Mouse (Mus musculus) CD4-positive, CD25-positive, alpha-beta regulatory T cell, adult 2 months (primary cell): ENCODE measurements at regions not wholly inside any gene's neighbourhood (a gene's known extent, or its start where the extent isn't known, plus 50 kb on each side); places are given as distances from the start of the nearest gene placed in this dataset.

Experiments used
- DNase-seq: peaks from one replicate; pipeline ENCODE4 v3.0.0-alpha.2; 2012; ENCODE audit warnings: low read depth, low spot score

GRCm38 (mm10) chr1:73728377-73728776 is 395.9 kb downstream of the Tns1 start:
- no peak for DNase-seq

- DNase-seq, result no peak
Observed at GRCm38 (mm10) chr1:73727781-73728180, 396.5 kb downstream of the Tns1 start.

GRCm38 (mm10) chr1:73726658-73727057 is 397.6 kb downstream of the Tns1 start:
- DNase-seq, result no peak

- DNase-seq, result no peak
Observed at GRCm38 (mm10) chr1:73725486-73725885, 398.8 kb downstream of the Tns1 start.

GRCm38 (mm10) chr1:73724551-73724950 is 399.7 kb downstream of the Tns1 start:
- no peak for DNase-seq

GRCm38 (mm10) chr1:73721486-73722225 is 402.6 kb downstream of the Tns1 start:
- no peak for DNase-seq

- DNase-seq, result no peak
Observed at GRCm38 (mm10) chr1:73718421-73718820, 405.8 kb downstream of the Tns1 start.

- no peak for DNase-seq
Observed at GRCm38 (mm10) chr1:73717401-73717800, 406.8 kb downstream of the Tns1 start.

- no peak for DNase-seq
Observed at GRCm38 (mm10) chr1:73716901-73717300, 407.3 kb downstream of the Tns1 start.

- DNase-seq, result no peak
Observed at GRCm38 (mm10) chr1:73715571-73715970, 408.7 kb downstream of the Tns1 start.

- no peak for DNase-seq
Observed at GRCm38 (mm10) chr1:73702428-73702842, 421.8 kb downstream of the Tns1 start.

GRCm38 (mm10) chr1:73693537-73693936 is 430.7 kb downstream of the Tns1 start:
- DNase-seq, result no peak

GRCm38 (mm10) chr1:73685734-73686133 is 438.5 kb downstream of the Tns1 start:
- no peak for DNase-seq

- no peak for DNase-seq
Observed at GRCm38 (mm10) chr1:73685066-73685465, 439.2 kb downstream of the Tns1 start.

- no peak for DNase-seq
Observed at GRCm38 (mm10) chr1:73684166-73684565, 440.1 kb downstream of the Tns1 start.

- DNase-seq, result no peak
Observed at GRCm38 (mm10) chr1:73683132-73683888, 440.9 kb downstream of the Tns1 start.

- no peak for DNase-seq
Observed at GRCm38 (mm10) chr1:73681697-73682096, 442.6 kb downstream of the Tns1 start.

- no peak for DNase-seq
Observed at GRCm38 (mm10) chr1:73680829-73681228, 443.4 kb downstream of the Tns1 start.

GRCm38 (mm10) chr1:73673851-73674235 is 450.4 kb downstream of the Tns1 start:
- DNase-seq, result no peak

GRCm38 (mm10) chr1:73673191-73673850 is 450.9 kb downstream of the Tns1 start:
- DNase-seq, result no peak

GRCm38 (mm10) chr1:73672239-73672638 is 452.0 kb downstream of the Tns1 start:
- no peak for DNase-seq

- no peak for DNase-seq
Observed at GRCm38 (mm10) chr1:73668691-73669090, 455.6 kb downstream of the Tns1 start.

GRCm38 (mm10) chr1:73663546-73663945 is 460.7 kb downstream of the Tns1 start:
- no peak for DNase-seq
